Mouse (Mus musculus) erythroid progenitor cell, adult 5-6 weeks (primary cell): ENCODE results near the gene Pglyrp4. TPM values are rescaled to one million over a fixed set of nuclear protein-coding genes. Genes with fewer than 3 reads are reported as not detected.
A peak's percentile ranks its signal among the peaks of the same experiment; 100 is the strongest.
"Not testable (repeated sequence)": the region's sequence is repeated elsewhere in the genome, so short reads cannot be mapped to it uniquely, and the experiment has no call there.

Experiments
- ATAC-seq: replicated peaks from 2 replicates; pipeline ENCODE4 v1.8.0; 2016; ENCODE audit warnings: moderate number of reproducible peaks, mild to moderate bottlenecking, moderate TSS enrichment, inconsistent platforms; ENCODE audit not compliant: poor library complexity, low FRiP score, severe bottlenecking
- total RNA-seq, 2 experiments: library from RNA; stranded (forward) in 1 of 2; stranded (reverse) in 1 of 2; fragments of 150-400 nt in 1 of 2; fragments of 186-747, 209-891 nt in 1 of 2; gene quantifications; 2 replicates each; pipeline versions ENCODE4 v1.2.3 to v1.2.4; 2015 to 2017; ENCODE audit warnings: low replicate concordance in 2 of 2

The Pglyrp4 gene
- total RNA-seq (2015; ENCODE audit: low replicate concordance) (not detected in 2 replicates), total RNA-seq (2017; ENCODE audit: low replicate concordance) (not detected in 2 replicates)

GRCm38 (mm10) chr3:90726606-90727005, at the start of gene Pglyrp4:
TSS of gene Pglyrp4 (plus strand) at chr3:90726906.
- no peak for ATAC-seq

GRCm38 (mm10) chr3:90678656-90679055, 48.0 kb upstream of the Pglyrp4 start:
- no peak for ATAC-seq

- no peak for ATAC-seq
These were observed 42.8 kb upstream of the Pglyrp4 start for GRCm38 (mm10) chr3:90683929-90684328.

GRCm38 (mm10) chr3:90686835-90687234, 39.9 kb upstream of the Pglyrp4 start:
- ATAC-seq = no peak

GRCm38 (mm10) chr3:90693496-90693895, 33.2 kb upstream of the Pglyrp4 start:
- no peak for ATAC-seq

GRCm38 (mm10) chr3:90695613-90696012, 31.1 kb upstream of the Pglyrp4 start, which contains the start of gene S100a9:
TSS of gene S100a9 (minus strand) at chr3:90695721.
- ATAC-seq = no peak

GRCm38 (mm10) chr3:90702244-90702643, 24.5 kb upstream of the Pglyrp4 start:
- ATAC-seq = no peak

- ATAC-seq = no peak
These were observed 18.0 kb upstream of the Pglyrp4 start for GRCm38 (mm10) chr3:90708523-90709202.

- ATAC-seq = peak; percentile 83
These were observed 16.9 kb upstream of the Pglyrp4 start for GRCm38 (mm10) chr3:90709591-90710460.

GRCm38 (mm10) chr3:90749658-90750057, 23.0 kb downstream of the Pglyrp4 start:
- no peak for ATAC-seq

- not testable (repeated sequence) for ATAC-seq
These were observed 51.1 kb downstream of the Pglyrp4 start, which contains the start of gene Gm5849 for GRCm38 (mm10) chr3:90777776-90778175. TSS of gene Gm5849 (minus strand) at chr3:90777876.

Other genes with a start within 250 kb of the Pglyrp4 start
- gene Snapin, start 235.9 kb upstream of the Pglyrp4 start, total RNA-seq (2015; ENCODE audit: low replicate concordance) = 11.3 and 17.7 TPM in 2 replicates
- gene Snapin, start 235.9 kb upstream of the Pglyrp4 start, total RNA-seq (2017; ENCODE audit: low replicate concordance) = 13.1 and 16.4 TPM in 2 replicates
- 78.9 and 101 TPM in 2 replicates for gene Chtop, start 217.4 kb upstream of the Pglyrp4 start, total RNA-seq (2015; ENCODE audit: low replicate concordance)
- gene Chtop, start 217.4 kb upstream of the Pglyrp4 start, total RNA-seq (2017; ENCODE audit: low replicate concordance) = 47.3 and 66.6 TPM in 2 replicates
- 27.7 and 33.9 TPM in 2 replicates for gene S100a1, start 212.5 kb upstream of the Pglyrp4 start, total RNA-seq (2015; ENCODE audit: low replicate concordance)
- 18.2 and 22.8 TPM in 2 replicates for gene S100a1, start 212.5 kb upstream of the Pglyrp4 start, total RNA-seq (2017; ENCODE audit: low replicate concordance)
- gene S100a13, start 212.5 kb upstream of the Pglyrp4 start, total RNA-seq (2015; ENCODE audit: low replicate concordance) = 8.8 and 10.8 TPM in 2 replicates
- 6.7 and 9.5 TPM in 2 replicates for gene S100a13, start 212.5 kb upstream of the Pglyrp4 start, total RNA-seq (2017; ENCODE audit: low replicate concordance)
- not detected in 2 replicates for gene S100a14, start 200.1 kb upstream of the Pglyrp4 start, total RNA-seq (2015; ENCODE audit: low replicate concordance)
- not detected in 2 replicates for gene S100a14, start 200.1 kb upstream of the Pglyrp4 start, total RNA-seq (2017; ENCODE audit: low replicate concordance)
- not detected in 2 replicates for gene S100a16, start 189.7 kb upstream of the Pglyrp4 start, total RNA-seq (2015; ENCODE audit: low replicate concordance)
- not detected in 2 replicates for gene S100a16, start 189.7 kb upstream of the Pglyrp4 start, total RNA-seq (2017; ENCODE audit: low replicate concordance)
- gene S100a3, start 166.3 kb upstream of the Pglyrp4 start, total RNA-seq (2015; ENCODE audit: low replicate concordance) = not detected in 2 replicates
- not detected in 2 replicates for gene S100a3, start 166.3 kb upstream of the Pglyrp4 start, total RNA-seq (2017; ENCODE audit: low replicate concordance)
- not detected in 2 replicates for gene S100a2, start 136.7 kb upstream of the Pglyrp4 start, total RNA-seq (2015; ENCODE audit: low replicate concordance)
- not detected in 2 replicates for gene S100a2, start 136.7 kb upstream of the Pglyrp4 start, total RNA-seq (2017; ENCODE audit: low replicate concordance)
- not detected in 2 replicates for gene Gm42674, start 125.0 kb upstream of the Pglyrp4 start, total RNA-seq (2015; ENCODE audit: low replicate concordance)
- not detected in 2 replicates for gene Gm42674, start 125.0 kb upstream of the Pglyrp4 start, total RNA-seq (2017; ENCODE audit: low replicate concordance)
- gene S100a4, start 123.1 kb upstream of the Pglyrp4 start, total RNA-seq (2015; ENCODE audit: low replicate concordance) = 36.9 and 83.6 TPM in 2 replicates
- 29.4 and 37.4 TPM in 2 replicates for gene S100a4, start 123.1 kb upstream of the Pglyrp4 start, total RNA-seq (2017; ENCODE audit: low replicate concordance)
- gene S100a5, start 118.4 kb upstream of the Pglyrp4 start, total RNA-seq (2015; ENCODE audit: low replicate concordance) = not detected in 2 replicates
- not detected in 2 replicates for gene S100a5, start 118.4 kb upstream of the Pglyrp4 start, total RNA-seq (2017; ENCODE audit: low replicate concordance)
- 132 and 138 TPM in 2 replicates for gene S100a6, start 114.0 kb upstream of the Pglyrp4 start, total RNA-seq (2015; ENCODE audit: low replicate concordance)
- 41.6 and 73.8 TPM in 2 replicates for gene S100a6, start 114.0 kb upstream of the Pglyrp4 start, total RNA-seq (2017; ENCODE audit: low replicate concordance)
- not detected in 2 replicates for gene S100a7a, start 72.9 kb upstream of the Pglyrp4 start, total RNA-seq (2015; ENCODE audit: low replicate concordance)
- not detected in 2 replicates for gene S100a7a, start 72.9 kb upstream of the Pglyrp4 start, total RNA-seq (2017; ENCODE audit: low replicate concordance)
- gene S100a8, start 57.9 kb upstream of the Pglyrp4 start, total RNA-seq (2015; ENCODE audit: low replicate concordance) = 5,294 and 6,274 TPM in 2 replicates
- gene S100a8, start 57.9 kb upstream of the Pglyrp4 start, total RNA-seq (2017; ENCODE audit: low replicate concordance) = 2,245 and 2,738 TPM in 2 replicates
- gene S100a9, start 31.2 kb upstream of the Pglyrp4 start, total RNA-seq (2015; ENCODE audit: low replicate concordance) = 7,257 and 9,005 TPM in 2 replicates
- gene S100a9, start 31.2 kb upstream of the Pglyrp4 start, total RNA-seq (2017; ENCODE audit: low replicate concordance) = 2,061 and 2,234 TPM in 2 replicates
- gene Gm5849, start 51.0 kb downstream of the Pglyrp4 start, total RNA-seq (2015; ENCODE audit: low replicate concordance) = not detected in 2 replicates
- not detected in 2 replicates for gene Gm5849, start 51.0 kb downstream of the Pglyrp4 start, total RNA-seq (2017; ENCODE audit: low replicate concordance)